Mouse (Mus musculus) embryonic fibroblast, embryonic 13.5 days (primary cell): ENCODE data around the gene 1810013L24Rik.

Experiments
- CTCF ChIP-seq: IDR thresholded peaks from 2 replicates; pipeline ENCODE4 v1.5.1; 2011; ENCODE audit warnings: mild to moderate bottlenecking, control low read depth, low read length, moderate library complexity, borderline replicate concordance; ENCODE audit not compliant: insufficient read depth
- POLR2A ChIP-seq: IDR thresholded peaks from 2 replicates; pipeline ENCODE4 v1.6.1; 2011; ENCODE audit warnings: low read depth, mild to moderate bottlenecking, control low read depth, low read length, moderate library complexity

DNA sequence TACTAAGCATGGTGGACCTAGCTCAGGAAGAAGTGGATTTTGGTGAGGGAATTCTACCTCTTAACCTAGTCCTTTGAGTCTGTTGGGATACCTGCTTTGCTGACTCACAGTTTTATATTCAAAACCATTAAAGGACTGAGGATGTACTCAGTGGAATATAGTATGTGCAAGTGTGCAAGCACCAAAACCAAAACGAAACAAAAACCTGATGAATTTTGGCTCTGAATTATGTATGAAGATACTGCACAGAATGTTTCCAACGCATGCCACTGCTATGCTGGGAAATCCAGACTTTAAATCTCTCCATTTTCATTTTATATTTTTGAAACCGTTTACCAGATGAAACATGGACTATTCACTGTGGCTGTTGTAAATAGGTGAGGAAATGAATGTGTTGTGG is 10.7 kb downstream of the 1810013L24Rik start:
- TF ChIP-seq CTCF = no peak
- TF ChIP-seq POLR2A = no peak
